Mouse (Mus musculus) Patski (cell line): ENCODE measurements at regions not wholly inside any gene's neighbourhood (a gene's known extent, or its start where the extent isn't known, plus 50 kb on each side); places are given as distances from the start of the nearest gene placed in this dataset.

Experiments
- ATAC-seq: fragments of 100-300 bp; one replicate; pipeline ENCODE4 v1.8.0; 2021
- CTCF ChIA-PET: fragments of 350-600 bp; sonication (Branson Sonifier 250); formaldehyde crosslinking; loops from one replicate; lab custom pipeline; 2022; ENCODE audit warnings: inconsistent platforms; lab: Charles Lee
- POLR2A ChIA-PET: fragments of 350-600 bp; sonication (Branson Sonifier 250); formaldehyde crosslinking; loops from one replicate; lab custom pipeline; 2022; ENCODE audit warnings: antibody characterized with exemption, inconsistent platforms; lab: Charles Lee
- DNase-seq: peaks from one replicate; pipeline ENCODE4 v3.0.0-alpha.2; 2011; ENCODE audit warnings: low read depth, low spot score
- H3K27me3 ChIP-seq: fragments of 371-371 bp; one replicate; pipeline ENCODE4 v1.5.1; 2021
- CTCF ChIP-seq: fragments of 100-300 bp; IDR thresholded peaks from one replicate; pipeline ENCODE4 v1.5.1; 2021
- in situ Hi-C: fragments of 300-500 bp; cut with MboI; formaldehyde crosslinking; loops from 3 replicates; pipeline ENCODE4 v1.11.1; 2018; ENCODE audit warnings: low pct_unique_long_range_greater_than_20kb, mixed read lengths

GRCm38 (mm10) chr12:110078081-110078505 is 200.8 kb upstream of the Dio3 start:
- DNase-seq (no peak), ATAC-seq (no peak)
- CTCF ChIA-PET, result interaction anchor here (0.8 kb wide), 1 partner anchor 11 kb away, joined by 3 read pairs; no protein-coding TSS in a partner anchor
- POLR2A ChIA-PET, result no interaction called here
- in situ Hi-C loops, result no loop called here
- H3K27me3 ChIP-seq, result no peaks in the 10 kb centered on the region
- TF ChIP-seq CTCF, result no peak

- CTCF ChIA-PET, result no interaction called here
- TF ChIP-seq CTCF, result no peak
- in situ Hi-C loops, result no loop called here
- no peaks in the 10 kb centered on the region for H3K27me3 ChIP-seq
- ATAC-seq, result no peak
- POLR2A ChIA-PET, result no interaction called here
- no peak for DNase-seq
Measured at GRCm38 (mm10) chr12:110081831-110082615, 196.8 kb upstream of the Dio3 start.

GRCm38 (mm10) chr12:110082921-110083320 is 195.9 kb upstream of the Dio3 start:
- ChIA-PET CTCF (no interaction called here), POLR2A (no interaction called here)
- no peak for TF ChIP-seq CTCF
- no peaks in the 10 kb centered on the region for H3K27me3 ChIP-seq
- no peak for DNase-seq
- in situ Hi-C loops, result no loop called here
- ATAC-seq, result no peak

GRCm38 (mm10) chr12:110083471-110083870 is 195.4 kb upstream of the Dio3 start:
- in situ Hi-C loops, result no loop called here
- ATAC-seq, result no peak
- CTCF ChIA-PET, result no interaction called here

GRCm38 (mm10) chr12:110086921-110087320 is 191.9 kb upstream of the Dio3 start:
- TF ChIP-seq CTCF, result no peak
- no peaks in the 10 kb centered on the region for H3K27me3 ChIP-seq
- in situ Hi-C loops, result no loop called here
- POLR2A ChIA-PET, result no interaction called here
- CTCF ChIA-PET, result no interaction called here
- no peak for DNase-seq
- no peak for ATAC-seq

More at GRCm38 (mm10) chr12:110083471-110083870, 195.4 kb upstream of the Dio3 start:
- POLR2A ChIA-PET, result no interaction called here
- no peaks in the 10 kb centered on the region for H3K27me3 ChIP-seq
- DNase-seq, result no peak
- TF ChIP-seq CTCF, result no peak

DNA sequence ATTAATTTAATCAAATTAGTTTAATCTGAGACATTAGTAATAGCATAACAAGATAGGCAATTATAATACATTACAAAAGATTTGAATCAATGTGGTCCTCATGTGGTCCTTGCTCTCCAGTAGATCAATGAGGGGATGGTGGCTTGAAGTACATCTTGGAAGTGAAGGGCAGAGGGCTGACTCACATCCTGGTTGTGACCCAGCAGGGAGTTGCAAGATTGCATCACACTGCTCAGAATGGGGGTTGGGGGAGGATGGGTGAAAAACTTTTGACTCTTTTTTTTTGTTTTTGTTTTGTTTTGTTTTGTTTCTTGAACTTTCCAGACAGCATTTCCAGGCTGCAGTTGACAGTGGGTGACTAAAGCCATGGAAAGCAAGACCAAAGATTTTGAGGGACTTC is 191.1 kb upstream of the Dio3 start:
- ATAC-seq (no peak), DNase-seq (peak; percentile 17)
- POLR2A ChIA-PET, result no interaction called here
- no peaks in the 10 kb centered on the region for H3K27me3 ChIP-seq
- in situ Hi-C loops, result no loop called here
- no peak for TF ChIP-seq CTCF
- CTCF ChIA-PET, result no interaction called here

DNA sequence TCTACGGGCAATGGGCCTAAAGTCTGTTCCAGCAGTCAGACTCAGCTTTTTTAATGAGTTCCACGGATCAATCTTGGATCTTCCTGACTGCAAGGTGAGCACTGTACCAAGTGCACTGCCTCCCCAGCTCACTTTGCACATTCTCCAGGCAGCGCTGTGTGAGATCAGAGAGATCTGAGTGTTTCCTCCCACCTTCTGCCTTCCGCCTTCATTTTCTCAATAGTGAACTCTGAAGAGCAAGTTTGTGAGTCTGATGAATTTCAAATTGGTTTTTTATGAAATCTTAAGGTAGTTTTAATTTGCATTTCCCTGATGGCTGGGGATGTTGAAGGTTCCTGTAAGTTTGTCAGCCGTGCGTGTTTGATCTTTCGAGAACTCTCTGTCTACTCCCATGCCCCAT is 176.7 kb upstream of the Dio3 start:
- ATAC-seq, result no peak

GRCm38 (mm10) chr12:110112051-110112722 is 166.7 kb upstream of the Dio3 start:
- in situ Hi-C loops, result no loop called here
- TF ChIP-seq CTCF, result no peak
- ChIA-PET POLR2A (no interaction called here), CTCF (interaction anchor here (2.3 kb wide), 1 partner anchor 12 kb away, joined by 6 read pairs; no protein-coding TSS in a partner anchor)
- DNase-seq (no peak), ATAC-seq (no peak)
- no peaks in the 10 kb centered on the region for H3K27me3 ChIP-seq

More for the DNA sequence above, 176.7 kb upstream of the Dio3 start:
- ChIA-PET POLR2A (no interaction called here), CTCF (interaction anchor here (1.3 to 2.0 kb wide), 2 partner anchors 11 to 18 kb away, joined by 4 to 5 read pairs; no protein-coding TSS in a partner anchor)
- no peak for DNase-seq
- TF ChIP-seq CTCF, result no peak
- no peaks in the 10 kb centered on the region for H3K27me3 ChIP-seq
- in situ Hi-C loops, result no loop called here

DNA sequence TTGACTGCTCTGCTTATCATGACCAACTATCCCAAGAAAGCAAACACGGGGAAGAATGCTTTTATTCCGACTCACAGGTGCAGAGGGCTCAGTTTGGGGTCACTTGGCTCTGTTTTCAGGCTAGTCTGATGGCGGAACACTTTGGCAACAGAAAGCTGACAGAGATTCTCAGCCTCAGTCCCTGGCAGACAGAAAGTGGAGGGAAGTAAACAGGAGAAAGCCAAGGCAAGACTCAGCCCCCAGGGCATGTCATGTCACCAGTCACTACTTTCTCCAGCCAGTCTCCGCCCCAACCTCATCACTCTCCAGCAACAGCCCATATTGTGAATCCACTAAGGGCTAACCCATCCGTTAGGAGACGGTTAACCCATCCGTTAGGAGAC is 166.2 kb upstream of the Dio3 start:
- DNase-seq (no peak), ATAC-seq (no peak)
- in situ Hi-C loops, result no loop called here
- ChIA-PET POLR2A (no interaction called here), CTCF (interaction anchor here (1.6 kb wide), 1 partner anchor 11 kb away, joined by 4 read pairs; no protein-coding TSS in a partner anchor)
- no peak for TF ChIP-seq CTCF
- H3K27me3 ChIP-seq, result no peaks in the 10 kb centered on the region

GRCm38 (mm10) chr12:110120141-110120540 is 158.7 kb upstream of the Dio3 start:
- ATAC-seq, result no peak
- no peaks in the 10 kb centered on the region for H3K27me3 ChIP-seq
- POLR2A ChIA-PET, result interaction anchor here (0.6 kb wide), 1 partner anchor 73 kb away, joined by 3 read pairs; no protein-coding TSS in a partner anchor
- CTCF ChIA-PET, result interaction anchor here (1.5 kb wide), 1 partner anchor 19 kb away, joined by 5 read pairs; no protein-coding TSS in a partner anchor
- no peak for TF ChIP-seq CTCF
- no peak for DNase-seq
- in situ Hi-C loops, result no loop called here

DNA sequence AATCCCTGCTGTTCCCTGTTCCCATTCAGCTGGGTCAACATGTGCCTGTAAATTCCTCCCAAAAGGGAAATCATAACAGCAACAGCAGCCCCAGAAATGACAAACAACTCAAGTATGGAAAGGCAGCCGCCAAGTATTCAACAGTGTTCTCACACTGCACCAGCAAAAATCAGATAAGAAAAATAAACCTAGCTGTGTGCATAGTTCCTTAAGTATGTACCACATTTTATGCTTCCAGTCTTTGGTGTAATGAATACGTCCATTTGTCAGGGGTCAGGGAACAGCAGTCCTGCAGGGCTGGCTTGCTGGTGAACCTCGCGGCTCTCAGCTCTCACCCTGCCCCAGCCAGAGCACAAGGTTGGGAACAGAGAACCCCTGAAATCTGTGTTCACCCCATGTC is 155.9 kb upstream of the Dio3 start:
- in situ Hi-C loops, result no loop called here
- TF ChIP-seq CTCF, result no peak
- ATAC-seq (peak; percentile 47), DNase-seq (peak; percentile 25)
- ChIA-PET POLR2A (no interaction called here), CTCF (no interaction called here)
- no peaks in the 10 kb centered on the region for H3K27me3 ChIP-seq
